Mouse (Mus musculus) stomach, embryonic 16.5 days (tissue): ENCODE data around the gene Ddi1. TPM values are rescaled to one million over a fixed set of nuclear protein-coding genes. Genes with fewer than 3 reads are reported as not detected.
"Not testable (repeated sequence)": the region's sequence is repeated elsewhere in the genome, so short reads cannot be mapped to it uniquely, and the experiment has no call there.

Experiments used
- ATAC-seq: fragments of 200-750 bp; cut with Nextera tagmentation; 2 replicates; pipeline ENCODE4 v1.8.0; 2017; ENCODE audit warnings: moderate number of reproducible peaks, moderate TSS enrichment; ENCODE audit not compliant: insufficient read depth, low FRiP score
- H3K27ac ChIP-seq: fragments of 300-500 bp; sonication (generic); 2 replicates; pipeline ENCODE4 v1.5.1; 2014; ENCODE audit warnings: low read length
- H3K27me3 ChIP-seq: fragments of 300-500 bp; sonication (generic); 2 replicates; pipeline ENCODE4 v1.6.1; 2014; ENCODE audit warnings: low read length, control low read depth, mixed read lengths; ENCODE audit not compliant: control insufficient read depth, insufficient read depth
- H3K36me3 ChIP-seq: fragments of 300-500 bp; sonication (generic); 2 replicates; pipeline ENCODE4 v1.6.1; 2014; ENCODE audit warnings: low read length; ENCODE audit not compliant: control insufficient read depth, insufficient read depth
- H3K4me1 ChIP-seq: fragments of 300-500 bp; sonication (generic); 2 replicates; pipeline ENCODE4 v1.6.1; 2014; ENCODE audit warnings: low read length, control low read depth, mixed read lengths; ENCODE audit not compliant: control insufficient read depth, insufficient read depth
- H3K4me2 ChIP-seq: fragments of 300-500 bp; sonication (generic); 2 replicates; pipeline ENCODE4 v1.6.1; 2014; ENCODE audit warnings: low read depth, low read length, mixed read lengths
- H3K4me3 ChIP-seq: fragments of 300-500 bp; sonication (generic); replicated peaks from 2 replicates; pipeline ENCODE4 v1.5.1; 2014; ENCODE audit warnings: mild to moderate bottlenecking, low read length
- H3K9ac ChIP-seq: fragments of 300-500 bp; sonication (generic); 2 replicates; pipeline ENCODE4 v1.6.1; 2014; ENCODE audit warnings: low read length
- H3K9me3 ChIP-seq: fragments of 300-500 bp; sonication (generic); replicated peaks from 2 replicates; pipeline ENCODE4 v1.6.1; 2016; ENCODE audit warnings: low read length, control low read depth; ENCODE audit not compliant: control insufficient read depth
- WGBS: fragments of 180-500 bp; shearing (Covaris S2); extraction: QIAGEN DNeasy Blood & Tissue Kit; methylation state at CpG from one replicate; pipeline ENCODE4 v1.1.7; 2014; 5-methylcytosine and 5-hydroxymethylcytosine counted together
- polyA plus RNA-seq: library from polyadenylated mRNA; unstranded; fragments of >200 nt; fragmentation: Nextera tagmentation; extraction: Ambion mirVana; gene quantifications from 2 replicates; pipeline ENCODE4 v1.2.1, GENCODE M21; 2015

Ddi1 gene
- polyA plus RNA-seq, 1 experiment from 2014 or later, result 0.06 TPM

DNA sequence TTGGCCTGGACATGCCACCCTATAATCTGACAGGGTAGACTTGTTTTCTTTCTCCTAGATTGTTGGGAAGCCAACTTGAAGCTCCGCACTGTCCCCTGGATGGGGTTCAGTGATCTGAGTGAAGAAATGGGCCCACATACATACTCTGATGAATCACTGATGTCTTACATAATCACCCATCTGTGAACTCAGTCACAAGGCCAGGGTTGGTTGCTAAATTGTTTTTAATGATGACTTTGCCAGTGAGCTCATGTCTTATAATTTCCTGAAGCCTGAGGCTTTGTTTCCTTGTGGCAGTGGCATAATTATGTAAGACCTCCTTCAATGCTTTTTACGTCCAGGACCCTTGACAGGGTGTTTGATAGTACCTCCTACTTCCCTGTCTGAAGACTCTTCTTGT is 4.8 kb downstream of the Ddi1 start:
- H3K27me3 ChIP-seq, result no peaks in the 10 kb centered on the region
- H3K27ac ChIP-seq, result no peak overlapping the region
- H3K4me1 ChIP-seq, result no peaks in the 10 kb centered on the region; the same call in 1 of the 2 replicates
- H3K9ac ChIP-seq, result no peak overlapping the region
- no peak overlapping the region for H3K4me3 ChIP-seq
- WGBS, result 82% methylated on average over 2 of the region's 2 CpGs
- no peaks in the 10 kb centered on the region for H3K36me3 ChIP-seq
- H3K4me2 ChIP-seq, result no peak overlapping the region
- no peaks in the 10 kb centered on the region for H3K9me3 ChIP-seq
- no peak for ATAC-seq

DNA sequence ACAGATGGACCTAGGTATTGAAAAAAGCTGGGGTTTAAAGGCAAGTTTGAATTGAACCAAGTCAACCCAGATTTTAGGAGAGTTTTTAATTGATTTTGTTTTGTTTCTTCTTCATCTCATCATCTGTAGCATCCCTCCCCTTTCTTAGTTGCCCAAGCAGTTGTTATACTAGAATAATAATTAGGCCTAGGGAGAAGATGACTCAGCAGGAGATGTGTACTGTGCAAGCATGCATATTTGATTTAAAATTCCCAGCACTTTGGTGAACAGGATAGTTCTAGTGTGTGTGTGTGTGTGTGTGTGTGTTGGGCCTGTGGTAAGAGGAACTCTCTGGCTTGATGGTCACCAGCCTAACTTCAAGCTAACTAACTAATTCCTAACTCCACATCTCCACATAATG is 12.6 kb downstream of the Ddi1 start:
- Histone ChIP-seq H3K9me3 (no peaks in the 10 kb centered on the region), H3K9ac (no peak overlapping the region), H3K27ac (no peak overlapping the region), H3K4me2 (no peak overlapping the region), H3K27me3 (no peaks in the 10 kb centered on the region), H3K4me3 (no peak overlapping the region), H3K4me1 (no peaks in the 10 kb centered on the region), H3K36me3 (no peaks in the 10 kb centered on the region)
- ATAC-seq, result no peak

DNA sequence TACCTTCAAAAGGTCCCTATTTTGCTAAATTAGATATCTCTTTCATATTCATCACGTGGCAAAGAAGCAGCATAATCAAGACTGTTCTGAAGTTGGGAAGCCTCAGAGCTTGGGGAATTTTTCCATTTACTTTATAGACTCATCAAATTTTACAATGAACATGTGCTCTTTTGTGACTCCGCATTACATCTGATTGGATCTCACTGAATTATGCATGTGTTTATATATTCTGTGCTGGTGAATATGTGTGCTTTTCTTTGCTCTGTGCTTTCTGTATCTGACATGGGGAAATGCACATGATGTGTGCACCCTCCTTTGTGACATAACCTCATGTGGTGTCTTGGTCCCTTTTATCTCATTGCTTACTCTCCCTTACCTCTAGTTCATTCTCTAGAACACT is 17.7 kb downstream of the Ddi1 start:
- H3K9me3 ChIP-seq, result no peaks in the 10 kb centered on the region
- H3K27me3 ChIP-seq, result no peaks in the 10 kb centered on the region
- no peak overlapping the region for H3K9ac ChIP-seq
- H3K27ac ChIP-seq, result no peak overlapping the region
- H3K4me1 ChIP-seq, result no peaks in the 10 kb centered on the region
- WGBS, result 76% methylated on average over 2 of the region's 2 CpGs
- H3K36me3 ChIP-seq, result no peaks in the 10 kb centered on the region
- ATAC-seq, result no peak
- no peak overlapping the region for H3K4me3 ChIP-seq
- no peak overlapping the region for H3K4me2 ChIP-seq

GRCm38 (mm10) chr9:6250320-6250719 is 19.3 kb downstream of the Ddi1 start:
- no peaks in the 10 kb centered on the region for H3K36me3 ChIP-seq
- H3K27me3 ChIP-seq, result no peaks in the 10 kb centered on the region
- ATAC-seq, result no peak
- H3K27ac ChIP-seq, result no peak overlapping the region
- 53% methylated on average over 1 of the region's 1 CpGs for WGBS
- H3K4me1 ChIP-seq, result no peaks in the 10 kb centered on the region
- H3K4me2 ChIP-seq, result no peak overlapping the region
- H3K4me3 ChIP-seq, result no peak overlapping the region
- H3K9ac ChIP-seq, result no peak overlapping the region
- no peaks in the 10 kb centered on the region for H3K9me3 ChIP-seq

DNA sequence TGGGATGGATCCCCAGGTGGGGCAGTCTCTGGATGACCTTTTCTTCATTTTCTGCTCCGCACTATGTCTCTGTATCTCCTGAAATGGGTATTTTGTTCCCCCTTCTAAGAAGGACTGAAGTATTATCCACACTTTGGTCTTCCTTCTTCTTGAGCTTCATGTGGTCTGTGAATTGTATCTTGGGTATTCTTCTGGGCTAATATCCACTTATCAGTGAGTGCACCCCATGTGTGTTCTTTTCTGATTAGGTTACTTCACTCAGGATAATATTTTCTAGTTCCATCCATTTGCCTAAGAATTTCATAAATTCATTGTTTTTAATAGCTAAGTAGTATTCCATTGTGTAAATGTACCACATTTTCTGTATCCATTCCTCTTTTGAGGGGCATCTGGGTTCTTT is 33.7 kb downstream of the Ddi1 start:
- H3K4me3 ChIP-seq, H3K9me3 ChIP-seq, ATAC-seq, H3K36me3 ChIP-seq, H3K9ac ChIP-seq, H3K4me2 ChIP-seq, H3K4me1 ChIP-seq, H3K27ac ChIP-seq, H3K27me3 ChIP-seq: not testable (repeated sequence)
- 97% methylated on average over 1 of the region's 1 CpGs for WGBS

- Histone ChIP-seq H3K27ac (no peak overlapping the region), H3K9ac (no peak overlapping the region), H3K36me3 (no peaks in the 10 kb centered on the region), H3K27me3 (no peaks in the 10 kb centered on the region), H3K9me3 (no peaks in the 10 kb centered on the region), H3K4me1 (no peaks in the 10 kb centered on the region), H3K4me3 (no peak overlapping the region), H3K4me2 (no peak overlapping the region)
- no peak for ATAC-seq
- 38% methylated on average over 1 of the region's 1 CpGs for WGBS
Measured at GRCm38 (mm10) chr9:6217505-6217904, 52.1 kb downstream of the Ddi1 start.

DNA sequence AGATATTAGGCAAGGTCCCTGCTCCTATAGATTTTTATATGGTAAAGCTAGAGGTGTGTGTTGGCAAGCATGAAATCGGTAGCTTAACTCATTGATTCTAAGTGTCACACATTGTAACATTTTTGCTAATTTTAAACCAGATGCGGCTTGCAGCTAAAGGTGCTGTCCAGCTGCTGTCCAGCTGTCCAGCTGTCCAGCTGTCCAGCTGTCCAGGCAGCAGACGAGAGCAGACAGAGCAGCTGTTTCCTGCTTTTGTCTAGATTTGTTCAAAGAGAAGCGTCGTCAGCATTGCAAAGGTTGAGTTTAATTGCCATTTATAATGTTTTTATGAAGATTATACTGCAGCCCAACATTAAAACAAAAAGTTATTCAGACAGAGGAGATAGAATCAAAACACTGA is 56.8 kb downstream of the Ddi1 start:
- Histone ChIP-seq H3K4me2 (no peak overlapping the region), H3K9me3 (no peaks in the 10 kb centered on the region), H3K36me3 (no peaks in the 10 kb centered on the region), H3K9ac (no peak overlapping the region), H3K27ac (no peak overlapping the region), H3K4me1 (no peaks in the 10 kb centered on the region), H3K27me3 (no peaks in the 10 kb centered on the region), H3K4me3 (no peak overlapping the region)
- WGBS, result 51% methylated on average over 5 of the region's 5 CpGs
- no peak for ATAC-seq

Other genes with a start within 250 kb of the Ddi1 start
- 9.3 and 12.2 TPM in 2 replicates for gene Pdgfd, start 101.3 kb downstream of the Ddi1 start, polyA plus RNA-seq